Comparison of ENCODE assay signal across 13 mouse cellular contexts in genomic region chr2:157563031-157563430, GRCm38 (mm10). TPM values are rescaled to one million over a fixed set of nuclear protein-coding genes. Genes with fewer than 3 reads are reported as not detected.
A peak's percentile ranks its signal among the peaks of the same experiment; 100 is the strongest.
DNase-seq lines count a peak whose midpoint lies in the region; ATAC-seq and TF ChIP-seq lines count a peak whose summit lies in the region.
"Had no signal": no experiment of that assay in that cellular context is flagged by ENCODE, and none has a peak within 500 bp of the region (broad histone marks: within the 10 kb centered on the region; RNA-seq: fewer than 3 reads in every experiment).

No protein-coding gene starts in this region.

- WGBS in heart, embryonic 10.5 days = 57% methylated on average over 2 of the region's 2 CpGs
- 59% methylated on average over 2 of the region's 2 CpGs for WGBS in embryonic facial prominence, embryonic 12.5 days
- WGBS in hindbrain, embryonic 13.5 days = 59% methylated on average over 2 of the region's 2 CpGs
- 51% methylated on average over 2 of the region's 2 CpGs for WGBS in midbrain, postnatal 0 days

- no peak for ATAC-seq in embryonic facial prominence, embryonic 12.5 days (ENCODE audit: insufficient number of reproducible peaks, insufficient read depth, low FRiP score, low TSS enrichment)
- ATAC-seq in hindbrain, embryonic 13.5 days (ENCODE audit: low FRiP score) = no peak
- no peak for ATAC-seq in midbrain, postnatal 0 days (ENCODE audit: low FRiP score)
- ATAC-seq: Patski had no signal

- no peak overlapping the region for H3K4me3 ChIP-seq in heart, embryonic 10.5 days
- H3K4me3 ChIP-seq in embryonic facial prominence, embryonic 12.5 days = no peak overlapping the region
- H3K4me3 ChIP-seq in hindbrain, embryonic 13.5 days = peak overlapping the region; percentile 10; the same call in 1 of the 2 replicates
- 0 out of 2 replicates have a peak overlapping the region, but pooled peaks have one; percentile 49 for H3K4me3 ChIP-seq in midbrain, postnatal 0 days (ENCODE audit: low read depth, low read length)

- H3K4me2 ChIP-seq in embryonic facial prominence, embryonic 12.5 days (replicated peaks) = no peak overlapping the region
- H3K4me2 ChIP-seq in hindbrain, embryonic 13.5 days = peak overlapping the region; percentile 87
- peak overlapping the region; percentile 61 for H3K4me2 ChIP-seq in midbrain, postnatal 0 days (ENCODE audit: low read depth, low read length, poor library complexity, severe bottlenecking)
- H3K4me2 ChIP-seq: lung, embryonic 14.5 days had no signal

- no peak overlapping the region for H3K27ac ChIP-seq in heart, embryonic 10.5 days
- H3K27ac ChIP-seq in embryonic facial prominence, embryonic 12.5 days = 0 out of 2 replicates have a peak overlapping the region, but pooled peaks have one; percentile 0
- H3K27ac ChIP-seq in hindbrain, embryonic 13.5 days = peak overlapping the region; percentile 90
- 0 out of 2 replicates have a peak overlapping the region, but pooled peaks have one; percentile 9 for H3K27ac ChIP-seq in midbrain, postnatal 0 days (ENCODE audit: low read depth, low read length)

- peaks cover 32% of the 10 kb centered on the region for H3K4me1 ChIP-seq in heart, embryonic 10.5 days
- H3K4me1 ChIP-seq in embryonic facial prominence, embryonic 12.5 days = peaks cover 28% of the 10 kb centered on the region
- peaks cover 54% of the 10 kb centered on the region for H3K4me1 ChIP-seq in hindbrain, embryonic 13.5 days (replicated peaks)
- peaks cover 12% of the 10 kb centered on the region; the same call in 1 of the 2 replicates for H3K4me1 ChIP-seq in midbrain, postnatal 0 days (ENCODE audit: insufficient read depth, low read length)

- H3K9ac ChIP-seq in embryonic facial prominence, embryonic 12.5 days = no peak overlapping the region
- H3K9ac ChIP-seq in hindbrain, embryonic 13.5 days = 0 out of 2 replicates have a peak overlapping the region, but pooled peaks have one; percentile 96
- H3K9ac ChIP-seq in midbrain, postnatal 0 days (replicated peaks; ENCODE audit: low read length, poor library complexity, severe bottlenecking) = peak overlapping the region; percentile 26; the same call in 1 of the 2 replicates
- H3K9ac ChIP-seq: limb, embryonic 12.5 days; lung, embryonic 14.5 days had no signal

- peaks cover 24% of the 10 kb centered on the region for H3K9me3 ChIP-seq in heart, embryonic 10.5 days
- peaks cover 40% of the 10 kb centered on the region for H3K9me3 ChIP-seq in embryonic facial prominence, embryonic 12.5 days
- H3K9me3 ChIP-seq in hindbrain, embryonic 13.5 days = peaks cover 44% of the 10 kb centered on the region
- 0 out of 2 replicates have a peak, but pooled peaks cover 6% of the 10 kb centered on the region for H3K9me3 ChIP-seq in midbrain, postnatal 0 days (ENCODE audit: low read length)

- peak; percentile 86 for DNase-seq in heart, adult 11 months
- no peak for DNase-seq in heart, embryonic 10.5 days (ENCODE audit: low spot score)
- no peak for DNase-seq in midbrain, postnatal 0 days (ENCODE audit: low spot score)
- no peak for DNase-seq in left cerebral cortex, adult 8-10 months (ENCODE audit: low spot score in 2 of 2)
- no peak for DNase-seq in embryo, embryonic 10.5 days (ENCODE audit: low spot score)
- no peak for DNase-seq in cerebellum, adult 11-12 months
- DNase-seq: adrenal gland, adult 2 months; kidney, adult 18-20 months; lung, embryonic 14.5 days had no signal

- H3K36me3 ChIP-seq in heart, embryonic 10.5 days = peaks cover 58% of the 10 kb centered on the region
- H3K36me3 ChIP-seq in embryonic facial prominence, embryonic 12.5 days = peaks cover 58% of the 10 kb centered on the region
- peaks cover 57% of the 10 kb centered on the region for H3K36me3 ChIP-seq in hindbrain, embryonic 13.5 days
- peaks cover 9% of the 10 kb centered on the region for H3K36me3 ChIP-seq in midbrain, postnatal 0 days (ENCODE audit: insufficient read depth, low read length)

- TF ChIP-seq CTCF in midbrain, postnatal 0 days (IDR thresholded peaks at IDR 0.05) = no peak

- no peaks in the 10 kb centered on the region for H3K27me3 ChIP-seq in heart, embryonic 10.5 days (ENCODE audit: insufficient read depth, poor library complexity, severe bottlenecking)
- no peaks in the 10 kb centered on the region for H3K27me3 ChIP-seq in embryonic facial prominence, embryonic 12.5 days
- no peaks in the 10 kb centered on the region for H3K27me3 ChIP-seq in hindbrain, embryonic 13.5 days
- H3K27me3 ChIP-seq in midbrain, postnatal 0 days (ENCODE audit: insufficient read depth, low read length) = no peaks in the 10 kb centered on the region
- H3K27me3 ChIP-seq: limb, embryonic 12.5 days; Patski had no signal

RNA-seq across cellular contexts. Expression of gene Nnat, which starts 3.2 kb away (rescaled TPM):
- polyA plus RNA-seq in heart, embryonic 10.5 days (2016; fragmentation: Nextera tagmentation; extraction: Ambion mirVana) = 253 and 592 TPM in 2 replicates
- polyA plus RNA-seq in embryonic facial prominence, embryonic 12.5 days (2016; fragmentation: Nextera tagmentation; extraction: Ambion mirVana) = 1,910 and 2,445 TPM in 2 replicates
- 6,024 and 6,534 TPM in 2 replicates for polyA plus RNA-seq in hindbrain, embryonic 13.5 days (2015; fragmentation: Nextera tagmentation; extraction: Ambion mirVana)
- total RNA-seq in midbrain, postnatal 0 days (2014; rRNA removed) = 7,900 and 8,478 TPM in 2 replicates
- 8,374 and 8,478 TPM in 2 replicates for polyA plus RNA-seq in midbrain, postnatal 0 days (2015; fragmentation: Nextera tagmentation; extraction: Ambion mirVana)
- 100 to 1,000 TPM; 199 to 269 (median 247) TPM for total RNA-seq in left cerebral cortex, adult 8-10 months (2022)

RNA-seq across cellular contexts. Expression of gene Blcap, which starts 8.0 kb away (rescaled TPM):
- polyA plus RNA-seq in heart, embryonic 10.5 days (2016; fragmentation: Nextera tagmentation; extraction: Ambion mirVana) = 38.3 and 38.6 TPM in 2 replicates
- 77.9 and 84.8 TPM in 2 replicates for polyA plus RNA-seq in embryonic facial prominence, embryonic 12.5 days (2016; fragmentation: Nextera tagmentation; extraction: Ambion mirVana)
- polyA plus RNA-seq in hindbrain, embryonic 13.5 days (2015; fragmentation: Nextera tagmentation; extraction: Ambion mirVana) = 219 and 232 TPM in 2 replicates
- total RNA-seq in midbrain, postnatal 0 days (2014; rRNA removed) = 307 and 309 TPM in 2 replicates
- polyA plus RNA-seq in midbrain, postnatal 0 days (2015; fragmentation: Nextera tagmentation; extraction: Ambion mirVana) = 394 and 397 TPM in 2 replicates
- total RNA-seq in left cerebral cortex, adult 8-10 months (2022) = 100 to 1,000 TPM; 117 to 129 (median 119) TPM

Comparison
In these comparisons a context has a peak if more than half of its experiments do, and no peak if none do; other contexts are left out.
1. H3K4me3 ChIP-seq: peak in hindbrain, embryonic 13.5 days (single experiment) and midbrain, postnatal 0 days (single experiment); none in heart, embryonic 10.5 days (single experiment) and embryonic facial prominence, embryonic 12.5 days (single experiment).